Mouse (Mus musculus): ENCODE results near the gene Hoxa11.
A peak's percentile ranks its signal among the peaks of the same experiment; 100 is the strongest.

Hoxa11 gene

GRCm38 (mm10) chr6:52219234-52219942 lies 26.2 kb downstream of the Hoxa11 start:
- DNase-seq = no peak

GRCm38 (mm10) chr6:52218643-52219215 lies 26.9 kb downstream of the Hoxa11 start:
- DNase-seq = no peak

- DNase-seq = no peak
Observed at GRCm38 (mm10) chr6:52217895-52218642, 27.5 kb downstream of the Hoxa11 start.

GRCm38 (mm10) chr6:52217459-52217768 lies 28.2 kb downstream of the Hoxa11 start:
- no peak for DNase-seq

- no peak for DNase-seq
Observed at GRCm38 (mm10) chr6:52216691-52217458, 28.7 kb downstream of the Hoxa11 start.

- no peak for DNase-seq
Observed at GRCm38 (mm10) chr6:52215771-52216535, 29.7 kb downstream of the Hoxa11 start.

- DNase-seq = no peak
Observed at GRCm38 (mm10) chr6:52215070-52215469, 30.5 kb downstream of the Hoxa11 start.

GRCm38 (mm10) chr6:52214271-52214670 lies 31.3 kb downstream of the Hoxa11 start:
- DNase-seq = no peak

- DNase-seq = no peak
Observed at GRCm38 (mm10) chr6:52213119-52213986, 32.3 kb downstream of the Hoxa11 start, which contains the start of the genes Hoxa3 and Gm28308. Hoxa3 (minus strand) TSS chr6:52213336. Gm28308 (minus strand) TSS chr6:52213339.

- no peak for DNase-seq
Observed at GRCm38 (mm10) chr6:52212556-52213118, 33.0 kb downstream of the Hoxa11 start.

GRCm38 (mm10) chr6:52211961-52212360 lies 33.6 kb downstream of the Hoxa11 start:
- DNase-seq = no peak

GRCm38 (mm10) chr6:52211170-52211935 lies 34.3 kb downstream of the Hoxa11 start:
- DNase-seq = peak; percentile 67 to 79

GRCm38 (mm10) chr6:52209685-52210046 lies 35.9 kb downstream of the Hoxa11 start:
- no peak for DNase-seq

GRCm38 (mm10) chr6:52208868-52209684 lies 36.5 kb downstream of the Hoxa11 start:
- peak in 1 of 2 experiments; percentile 2 for DNase-seq

GRCm38 (mm10) chr6:52208072-52208867 lies 37.3 kb downstream of the Hoxa11 start, which contains the start of gene Hoxa6:
Hoxa6 (minus strand) TSS chr6:52208722.
- peak in 1 of 2 experiments; percentile 6 for DNase-seq

GRCm38 (mm10) chr6:52207684-52207976 lies 38.0 kb downstream of the Hoxa11 start:
- no peak for DNase-seq

GRCm38 (mm10) chr6:52206882-52207683 lies 38.5 kb downstream of the Hoxa11 start:
- no peak for DNase-seq

All from cerebellum, postnatal 25 days (tissue).